Mouse (Mus musculus) stomach, postnatal 0 days (tissue): ENCODE results near the gene Fbxo30.

Experiments
- CTCF ChIP-seq: IDR thresholded peaks from 2 replicates; pipeline ENCODE4 v1.5.1; 2016; ENCODE audit warnings: antibody characterized with exemption, low read depth, mild to moderate bottlenecking, moderate library complexity
- EP300 ChIP-seq: optimal IDR thresholded peaks from 2 replicates; pipeline ENCODE3; 2016; ENCODE audit warnings: antibody characterized with exemption

DNA sequence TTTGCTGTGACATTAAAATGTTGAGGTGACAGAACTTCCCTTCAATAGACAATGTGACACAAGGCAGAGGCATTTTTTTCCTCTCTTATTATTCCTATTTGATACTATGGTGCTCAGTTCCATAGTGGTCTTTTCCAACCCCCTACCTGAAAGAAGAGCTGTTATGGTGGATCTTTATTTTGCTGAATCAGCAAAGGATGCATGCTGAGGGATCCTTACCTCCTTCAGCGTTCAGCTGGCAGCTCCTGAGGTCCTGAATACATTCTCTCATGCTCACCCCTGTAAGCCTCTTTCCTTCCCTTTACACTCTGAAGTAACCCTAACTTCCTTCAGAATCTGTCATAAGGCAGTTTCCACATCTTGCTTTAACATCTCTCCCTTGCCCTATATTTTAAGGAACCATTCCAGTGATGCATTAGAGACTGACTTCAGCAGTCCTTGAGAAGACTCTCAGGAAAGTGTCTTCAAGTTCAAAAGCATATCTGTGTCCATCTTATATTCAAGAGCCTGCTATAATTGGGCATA lies 38.4 kb downstream of the Fbxo30 start:
- TF ChIP-seq EP300 = no peak
- TF ChIP-seq CTCF = no peak
